Mouse (Mus musculus) liver, adult 2 months (tissue): ENCODE measurements around the gene Saysd1. TPM values are rescaled to one million over a fixed set of nuclear protein-coding genes. Genes with fewer than 3 reads are reported as not detected.

Experiments
- DNase-seq: peaks from one replicate; pipeline ENCODE4 v3.0.0-alpha.2; 2011; ENCODE audit warnings: low read depth, low spot score; ENCODE audit errors: extremely low read depth
- H3K27ac ChIP-seq: fragments of 200-500 bp; replicated peaks from 2 replicates; pipeline ENCODE4 v1.5.1; 2012; ENCODE audit warnings: low read depth, mild to moderate bottlenecking, control low read depth, inconsistent platforms, low read length; ENCODE audit not compliant: insufficient read depth
- H3K27me3 ChIP-seq: fragments of 200-500 bp; 2 replicates; pipeline ENCODE4 v1.6.1; 2012; ENCODE audit warnings: mild to moderate bottlenecking, moderate library complexity, low read length, inconsistent platforms; ENCODE audit not compliant: control insufficient read depth, insufficient read depth
- H3K36me3 ChIP-seq: fragments of 200-500 bp; 2 replicates; pipeline ENCODE4 v1.6.1; 2012; ENCODE audit warnings: low read length, inconsistent platforms; ENCODE audit not compliant: control insufficient read depth, insufficient read depth
- H3K4me1 ChIP-seq: fragments of 200-500 bp; 2 replicates; pipeline ENCODE4 v1.6.1; 2011; ENCODE audit warnings: low read length; ENCODE audit not compliant: control insufficient read depth, insufficient read depth
- H3K4me3 ChIP-seq: fragments of 200-500 bp; 2 replicates; pipeline ENCODE4 v1.5.1; 2011; ENCODE audit warnings: low read depth, mild to moderate bottlenecking, control low read depth, low read length, moderate library complexity; ENCODE audit not compliant: insufficient read depth
- H3K79me2 ChIP-seq: fragments of 200-500 bp; 2 replicates; pipeline ENCODE4 v1.6.1; 2012; ENCODE audit warnings: inconsistent platforms, mild to moderate bottlenecking, low read length, moderate library complexity; ENCODE audit not compliant: control insufficient read depth, insufficient read depth
- H3K9ac ChIP-seq: fragments of 200-500 bp; 2 replicates; pipeline ENCODE4 v1.6.1; 2012; ENCODE audit warnings: low read depth, mild to moderate bottlenecking, control low read depth, inconsistent platforms, low read length
- CTCF ChIP-seq: fragments of 200-500 bp; IDR thresholded peaks from 2 replicates; pipeline ENCODE4 v1.5.1; 2011; ENCODE audit warnings: low read depth, low read length, control low read depth
- POLR2A ChIP-seq: fragments of 200-500 bp; IDR thresholded peaks from 2 replicates; pipeline ENCODE4 v1.6.1; 2011; ENCODE audit warnings: low read length, control low read depth; ENCODE audit not compliant: insufficient read depth; ENCODE audit errors: extremely low read depth
- WGBS: fragments of 180-500 bp; shearing (Covaris S2); methylation state at CpG from one replicate; pipeline ENCODE4 v1.1.7; 2018; 5-methylcytosine and 5-hydroxymethylcytosine counted together
- polyA plus RNA-seq: library from polyadenylated mRNA; depleted of rRNA; stranded (reverse); fragments of >200 nt; gene quantifications from 2 replicates; pipeline ENCODE4 v1.2.3, GENCODE M21; 2012
- total RNA-seq: library from RNA; depleted of rRNA; stranded (reverse); fragments of >200 nt; gene quantifications from 2 replicates; pipeline ENCODE4 v1.2.3, GENCODE M21; 2014

Gene Saysd1
- total and polyA plus RNA-seq, 2 experiments, result 4.1 to 10.0 TPM

GRCm38 (mm10) chr14:20149127-20150080 lies 11.1 kb upstream of the Saysd1 start:
- Histone ChIP-seq H3K27ac (no peak overlapping the region), H3K9ac (no peak overlapping the region)
- 84% methylated on average over 22 of the region's 22 CpGs for WGBS

GRCm38 (mm10) chr14:20148514-20148913 lies 10.2 kb upstream of the Saysd1 start:
- Histone ChIP-seq H3K9ac (no peak overlapping the region), H3K27ac (no peak overlapping the region), H3K4me1 (peaks cover 3% of the 10 kb centered on the region), H3K27me3 (no peaks in the 10 kb centered on the region), H3K36me3 (peaks cover 17% of the 10 kb centered on the region), H3K4me3 (no peak overlapping the region), H3K79me2 (peaks cover 29% of the 10 kb centered on the region; the same call in 1 of the 2 replicates)
- DNase-seq, result peak; percentile 51
- WGBS, result 77% methylated on average over 11 of the region's 11 CpGs
- TF ChIP-seq CTCF, result no peak
- no peak for TF ChIP-seq POLR2A

More at GRCm38 (mm10) chr14:20149127-20150080, 11.1 kb upstream of the Saysd1 start:
- no peak for DNase-seq
- Histone ChIP-seq H3K36me3 (peaks cover 14% of the 10 kb centered on the region), H3K27me3 (no peaks in the 10 kb centered on the region), H3K79me2 (peaks cover 33% of the 10 kb centered on the region; the same call in 1 of the 2 replicates), H3K4me3 (no peak overlapping the region), H3K4me1 (peaks cover 3% of the 10 kb centered on the region)
- TF ChIP-seq CTCF (no peak), POLR2A (no peak)

GRCm38 (mm10) chr14:20147854-20148253 lies 9.5 kb upstream of the Saysd1 start:
- peak; percentile 59 for DNase-seq
- WGBS, result 79% methylated on average over 7 of the region's 7 CpGs
- H3K9ac ChIP-seq, result no peak overlapping the region
- H3K4me1 ChIP-seq, result peaks cover 3% of the 10 kb centered on the region
- H3K36me3 ChIP-seq, result peaks cover 23% of the 10 kb centered on the region
- H3K4me3 ChIP-seq, result no peak overlapping the region
- no peaks in the 10 kb centered on the region for H3K27me3 ChIP-seq
- H3K79me2 ChIP-seq, result peaks cover 22% of the 10 kb centered on the region; the same call in 1 of the 2 replicates
- H3K27ac ChIP-seq, result no peak overlapping the region
- TF ChIP-seq POLR2A (no peak), CTCF (no peak)

- DNase-seq, result peak; percentile 42
- no peak overlapping the region for H3K4me3 ChIP-seq
- no peaks in the 10 kb centered on the region for H3K27me3 ChIP-seq
- peaks cover 3% of the 10 kb centered on the region for H3K4me1 ChIP-seq
- no peak overlapping the region for H3K9ac ChIP-seq
- whole genome bisulfite sequencing, result 42% methylated on average over 4 of the region's 4 CpGs
- 0 out of 2 replicates have a peak, but pooled peaks cover 8% of the 10 kb centered on the region for H3K79me2 ChIP-seq
- peaks cover 39% of the 10 kb centered on the region for H3K36me3 ChIP-seq
- no peak overlapping the region for H3K27ac ChIP-seq
- TF ChIP-seq CTCF (no peak), POLR2A (no peak)
Observed at GRCm38 (mm10) chr14:20144093-20144492, 5.8 kb upstream of the Saysd1 start.

GRCm38 (mm10) chr14:20134965-20135671 lies 3.2 kb downstream of the Saysd1 start:
- Histone ChIP-seq H3K36me3 (0 out of 2 replicates have a peak, but pooled peaks cover 2% of the 10 kb centered on the region), H3K9ac (no peak overlapping the region), H3K27me3 (no peaks in the 10 kb centered on the region), H3K4me1 (no peaks in the 10 kb centered on the region), H3K27ac (no peak overlapping the region), H3K4me3 (no peak overlapping the region), H3K79me2 (no peaks in the 10 kb centered on the region)
- WGBS, result 49% methylated on average over 10 of the region's 10 CpGs
- no peak for TF ChIP-seq POLR2A
- TF ChIP-seq CTCF, result no peak
- DNase-seq, result peak; percentile 69
